Mouse (Mus musculus): ENCODE measurements around the gene Irs1.

DNA sequence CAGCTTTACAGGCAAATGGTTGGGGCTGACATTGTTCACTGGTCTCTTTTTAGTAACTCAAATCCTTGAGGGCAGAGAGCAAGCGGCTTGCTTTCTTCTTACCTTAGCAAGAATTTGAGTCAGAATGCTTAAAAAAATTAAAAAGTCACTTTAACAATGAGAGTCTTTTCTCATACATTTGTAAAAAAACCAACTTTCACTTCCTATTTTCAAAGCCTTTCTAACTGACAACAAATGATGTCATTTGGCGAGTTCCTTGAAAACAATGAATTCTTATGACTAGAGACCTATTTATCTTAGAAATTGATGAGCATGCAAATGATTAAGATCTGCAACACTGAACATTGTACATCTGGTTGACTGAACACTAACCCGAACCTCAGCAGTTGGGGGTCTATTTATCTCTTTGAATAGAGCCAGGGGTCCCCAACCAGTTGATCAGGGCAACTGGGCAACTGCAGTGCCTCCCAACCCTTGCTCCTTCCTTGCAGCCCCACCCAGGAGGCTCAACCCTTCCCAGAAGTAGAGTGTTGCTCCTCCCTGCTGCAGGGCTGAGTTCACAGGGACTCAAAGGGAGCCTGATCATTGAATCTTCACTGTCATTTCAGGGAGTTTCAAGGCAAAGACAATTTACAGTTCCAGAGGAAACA, 55.6 kb downstream of the Irs1 start:
- TF ChIP-seq ELF1 (IDR thresholded peaks at IDR 0.05; ENCODE audit: low read depth, low read length) (no peak), CTCF (IDR thresholded peaks at IDR 0.05 in 2 of 3, conservative IDR thresholded peaks at IDR 0.05 in 1 of 3; ENCODE audit: control insufficient read depth in 1 of 3, insufficient read depth in 1 of 3, low read depth in 2 of 3, low read length in 3 of 3, poor library complexity in 1 of 3, severe bottlenecking in 1 of 3) (no peak), USF1 (IDR thresholded peaks at IDR 0.05; ENCODE audit: low read depth, low read length) (no peak), MXI1 (IDR thresholded peaks at IDR 0.05; ENCODE audit: low read depth, low read length) (no peak), POLR2A (IDR thresholded peaks at IDR 0.05; ENCODE audit: control insufficient read depth in 1 of 2, insufficient read depth in 1 of 2, low read depth in 1 of 2, low read length in 2 of 2, poor library complexity in 1 of 2) (no peak), JUND (IDR thresholded peaks at IDR 0.05; ENCODE audit: low read depth, low read length) (no peak), CHD2 (IDR thresholded peaks at IDR 0.05; ENCODE audit: low read length) (no peak), ZNF384 (IDR thresholded peaks at IDR 0.05; ENCODE audit: low read depth, low read length) (no peak), POLR2AphosphoS2 (IDR thresholded peaks at IDR 0.05; ENCODE audit: low read length) (no peak), TAL1 (IDR thresholded peaks at IDR 0.05; ENCODE audit: low read length) (no peak)

Data from MEL (cell line).